Mouse (Mus musculus) cerebellum, adult 2 months (tissue): ENCODE measurements around the gene Fosb. TPM values are rescaled to one million over a fixed set of nuclear protein-coding genes. Genes with fewer than 3 reads are reported as not detected.

ENCODE experiments used
- DNase-seq, 2 experiments: peaks; one replicate each; pipeline ENCODE4 v3.0.0; 2021
- H3K27ac ChIP-seq: fragments of 200-500 bp; 2 replicates; pipeline ENCODE4 v1.5.1; 2012; ENCODE audit warnings: low read length, control low read depth, inconsistent platforms; ENCODE audit not compliant: insufficient read depth
- H3K27me3 ChIP-seq: fragments of 200-500 bp; 2 replicates; pipeline ENCODE4 v1.6.1; 2012; ENCODE audit warnings: inconsistent platforms, mild to moderate bottlenecking, low read length, moderate library complexity; ENCODE audit not compliant: control insufficient read depth, insufficient read depth
- H3K4me1 ChIP-seq: fragments of 200-500 bp; 2 replicates; pipeline ENCODE4 v1.6.1; 2011; ENCODE audit warnings: low read length; ENCODE audit not compliant: control insufficient read depth, insufficient read depth
- H3K4me3 ChIP-seq: fragments of 200-500 bp; replicated peaks from 2 replicates; pipeline ENCODE3; 2011; ENCODE audit warnings: mild to moderate bottlenecking, low read depth, low read length, control low read depth; ENCODE audit not compliant: insufficient read depth
- CTCF ChIP-seq: fragments of 200-500 bp; IDR thresholded peaks from 2 replicates; pipeline ENCODE4 v1.5.1; 2011; ENCODE audit warnings: low read depth, mild to moderate bottlenecking, control low read depth, low read length, moderate library complexity, borderline replicate concordance; ENCODE audit not compliant: insufficient read depth
- POLR2A ChIP-seq: fragments of 200-500 bp; IDR thresholded peaks from 2 replicates; pipeline ENCODE4 v1.6.1; 2011; ENCODE audit warnings: low read length, control low read depth, borderline replicate concordance; ENCODE audit not compliant: insufficient read depth
- WGBS: fragments of 180-500 bp; shearing (Covaris S2); methylation state at CpG from one replicate; pipeline ENCODE4 v1.1.7; 2018; 5-methylcytosine and 5-hydroxymethylcytosine counted together
- polyA plus RNA-seq: library from polyadenylated mRNA; depleted of rRNA; stranded (reverse); fragments of >200 nt; gene quantifications from 2 replicates; pipeline ENCODE4 v1.2.3, GENCODE M21; 2012; rRNA removed

Gene Fosb
- polyA plus RNA-seq, 1 experiment = 0.67 TPM

GRCm38 (mm10) chr7:19256567-19256966, 53.3 kb downstream of the Fosb start:
- Histone ChIP-seq H3K4me1 (peaks cover 4% of the 10 kb centered on the region), H3K27ac (no peak overlapping the region), H3K27me3 (no peaks in the 10 kb centered on the region), H3K4me3 (no peak overlapping the region)
- no peak for TF ChIP-seq POLR2A
- no peak for TF ChIP-seq CTCF
- 88% methylated on average over 7 of the region's 7 CpGs for WGBS
- no peak for DNase-seq

GRCm38 (mm10) chr7:19255395-19255794, 54.5 kb downstream of the Fosb start:
- peaks cover 4% of the 10 kb centered on the region for H3K4me1 ChIP-seq
- TF ChIP-seq POLR2A (no peak), CTCF (no peak)
- H3K4me3 ChIP-seq = no peak overlapping the region
- no peaks in the 10 kb centered on the region for H3K27me3 ChIP-seq
- 85% methylated on average over 17 of the region's 17 CpGs for WGBS
- no peak for DNase-seq
- no peak overlapping the region for H3K27ac ChIP-seq

- 35% methylated on average over 5 of the region's 5 CpGs for WGBS
- no peaks in the 10 kb centered on the region for H3K27me3 ChIP-seq
These were observed 56.4 kb downstream of the Fosb start for GRCm38 (mm10) chr7:19253437-19253836.

More at GRCm38 (mm10) chr7:19253437-19253836, 56.4 kb downstream of the Fosb start:
- no peak for TF ChIP-seq CTCF
- TF ChIP-seq POLR2A = no peak
- Histone ChIP-seq H3K4me3 (no peak overlapping the region), H3K27ac (no peak overlapping the region), H3K4me1 (peaks cover under 1% of the 10 kb centered on the region)
- no peak for DNase-seq

Other genes starting within 250 kb of the Fosb start
- 116 and 117 TPM in 2 replicates for gene Dmwd, start 233.8 kb downstream of the Fosb start, polyA plus RNA-seq
- gene Dmpk, start 226.2 kb downstream of the Fosb start, polyA plus RNA-seq = 38.9 and 40.1 TPM in 2 replicates
- 3.5 and 4.6 TPM in 2 replicates for gene Six5, start 215.5 kb downstream of the Fosb start, polyA plus RNA-seq
- 0.80 and 0.90 TPM in 2 replicates for gene Gm4969, start 191.7 kb downstream of the Fosb start, polyA plus RNA-seq
- gene Fbxo46, start 190.2 kb downstream of the Fosb start, polyA plus RNA-seq = 7.6 and 7.9 TPM in 2 replicates
- 15.7 TPM in 2 replicates for gene Qpctl, start 160.8 kb downstream of the Fosb start, polyA plus RNA-seq
- gene Snrpd2, start 160.3 kb downstream of the Fosb start, polyA plus RNA-seq = 87.1 and 88.8 TPM in 2 replicates
- 1.9 and 2.6 TPM in 2 replicates for gene Gipr, start 143.9 kb downstream of the Fosb start, polyA plus RNA-seq
- gene Eml2, start 133.6 kb downstream of the Fosb start, polyA plus RNA-seq = 148 and 176 TPM in 2 replicates
- 4.3 and 5.1 TPM in 2 replicates for gene Gpr4, start 97.5 kb downstream of the Fosb start, polyA plus RNA-seq
- 39.1 and 40.1 TPM in 2 replicates for gene Opa3, start 81.7 kb downstream of the Fosb start, polyA plus RNA-seq
- gene Vasp, start 38.2 kb downstream of the Fosb start, polyA plus RNA-seq = 30.8 and 32.9 TPM in 2 replicates
- 1.1 and 2.0 TPM in 2 replicates for gene Ppm1n, start 30.0 kb downstream of the Fosb start, polyA plus RNA-seq
- gene Rtn2, start 27.4 kb downstream of the Fosb start, polyA plus RNA-seq = 96.9 and 101 TPM in 2 replicates
- gene Ercc1, start 34.7 kb upstream of the Fosb start, polyA plus RNA-seq = 52.2 and 53.9 TPM in 2 replicates
- gene Cd3eap, start 49.4 kb upstream of the Fosb start, polyA plus RNA-seq = 12.6 and 12.7 TPM in 2 replicates
- 4.1 and 4.8 TPM in 2 replicates for gene Ppp1r13l, start 49.7 kb upstream of the Fosb start, polyA plus RNA-seq
- 45.0 and 46.3 TPM in 2 replicates for gene Ercc2, start 72.0 kb upstream of the Fosb start, polyA plus RNA-seq
- gene Klc3, start 94.1 kb upstream of the Fosb start, polyA plus RNA-seq = 1.7 and 2.1 TPM in 2 replicates
- gene Ckm, start 94.7 kb upstream of the Fosb start, polyA plus RNA-seq = 0.08 and 0.11 TPM in 2 replicates
- 50.3 and 52.8 TPM in 2 replicates for gene Mark4, start 148.8 kb upstream of the Fosb start, polyA plus RNA-seq
- 0.21 and 0.57 TPM in 2 replicates for gene Exoc3l2, start 153.3 kb upstream of the Fosb start, polyA plus RNA-seq
- gene Bloc1s3, start 198.3 kb upstream of the Fosb start, polyA plus RNA-seq = 8.6 and 9.2 TPM in 2 replicates
- 23.0 and 26.2 TPM in 2 replicates for gene Trappc6a, start 198.3 kb upstream of the Fosb start, polyA plus RNA-seq
- 1.3 and 1.8 TPM in 2 replicates for gene Nkpd1, start 207.8 kb upstream of the Fosb start, polyA plus RNA-seq